Mouse (Mus musculus) CD4-positive, CD25-positive, alpha-beta regulatory T cell (primary cell): ENCODE data around the gene Acot10. TPM values are rescaled to one million over a fixed set of nuclear protein-coding genes. Genes with fewer than 3 reads are reported as not detected.

Experiments used
- polyA plus RNA-seq: library from polyadenylated mRNA; unstranded; fragments of 100-300 nt; shearing (Covaris generic); gene quantifications from one replicate; pipeline ENCODE4 v1.2.1, GENCODE M21; 2017

The Acot10 gene
- polyA plus RNA-seq: 0.22 TPM

DNA sequence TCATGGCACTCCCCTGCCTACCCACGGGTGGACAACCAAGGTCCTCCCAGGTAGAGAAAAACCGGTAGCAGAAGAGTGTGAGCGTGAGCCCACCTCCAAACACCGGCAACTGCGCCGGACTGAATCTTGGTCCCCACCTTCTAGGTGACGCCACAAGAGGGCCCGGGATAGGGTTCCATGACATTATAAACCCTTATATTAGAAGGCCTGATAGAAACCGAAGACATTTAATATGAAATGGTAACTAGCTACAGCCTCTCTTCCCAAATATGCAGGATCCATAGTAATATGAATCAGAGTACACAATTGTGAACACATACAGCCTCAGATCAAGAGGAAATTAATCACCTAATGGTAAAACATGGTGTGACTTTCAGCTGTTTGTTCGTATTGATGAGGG, at the start of gene Acot10:
Gene Acot10, minus strand, starts transcription at position 101 of the 400 bp plus-strand sequence.

Other genes with a start within 250 kb of the Acot10 start
- 0.04 TPM for gene Cdh12, start 217.5 kb downstream of the Acot10 start, polyA plus RNA-seq